8 mouse cellular contexts compared by ENCODE assay signal in genomic region chrX:152918212-152918611, GRCm38 (mm10).
DNase-seq lines count a peak whose midpoint lies in the region; ATAC-seq lines count a peak whose summit lies in the region.

No protein-coding gene starts in this region.

- no peak overlapping the region for H3K9ac ChIP-seq in forebrain, embryonic 11.5 days (ENCODE audit: low read length)
- H3K9ac ChIP-seq in forebrain, embryonic 15.5 days (replicated peaks) = no peak overlapping the region
- H3K9ac ChIP-seq in midbrain, embryonic 14.5 days (replicated peaks; ENCODE audit: low read length) = no peak overlapping the region

- intact Hi-C loops in heart, postnatal 36 days (cut with DNase I) = no loop called here

- no peak overlapping the region for H3K4me2 ChIP-seq in forebrain, embryonic 11.5 days (ENCODE audit: low read depth, low read length, severe bottlenecking)
- H3K4me2 ChIP-seq in forebrain, embryonic 15.5 days (replicated peaks) = no peak overlapping the region
- no peak overlapping the region for H3K4me2 ChIP-seq in midbrain, embryonic 14.5 days (ENCODE audit: low read length)

- ATAC-seq in forebrain, embryonic 11.5 days (replicated peaks; ENCODE audit: low FRiP score) = no peak
- no peak; the same call in 1 of the 2 replicates for ATAC-seq in forebrain, embryonic 15.5 days (replicated peaks)
- no peak for ATAC-seq in midbrain, embryonic 14.5 days (ENCODE audit: low FRiP score, low TSS enrichment)

- no peaks in the 10 kb centered on the region for H3K27me3 ChIP-seq in forebrain, embryonic 11.5 days (ENCODE audit: control insufficient read depth, insufficient read depth, low read length)
- H3K27me3 ChIP-seq in forebrain, embryonic 15.5 days = no peaks in the 10 kb centered on the region
- H3K27me3 ChIP-seq in embryonic facial prominence, embryonic 10.5 days (replicated peaks; ENCODE audit: low read depth, poor library complexity, severe bottlenecking) = 0 out of 2 replicates have a peak, but pooled peaks cover 3% of the 10 kb centered on the region
- H3K27me3 ChIP-seq in midbrain, embryonic 14.5 days (ENCODE audit: control insufficient read depth, insufficient read depth, low read length) = no peaks in the 10 kb centered on the region
- H3K27me3 ChIP-seq in splenic B cell, adult 2 months (ENCODE audit: control insufficient read depth, insufficient read depth, low read length, poor library complexity, severe bottlenecking) = no peaks in the 10 kb centered on the region

- no peaks in the 10 kb centered on the region for H3K4me1 ChIP-seq in forebrain, embryonic 11.5 days (replicated peaks; ENCODE audit: control insufficient read depth, insufficient read depth, low read length)
- H3K4me1 ChIP-seq in forebrain, embryonic 15.5 days = no peaks in the 10 kb centered on the region
- no peaks in the 10 kb centered on the region for H3K4me1 ChIP-seq in embryonic facial prominence, embryonic 10.5 days
- H3K4me1 ChIP-seq in midbrain, embryonic 14.5 days (ENCODE audit: control insufficient read depth, insufficient read depth, low read length) = no peaks in the 10 kb centered on the region

- H3K9me3 ChIP-seq in forebrain, embryonic 11.5 days (ENCODE audit: control insufficient read depth, low read length) = no peaks in the 10 kb centered on the region
- H3K9me3 ChIP-seq in forebrain, embryonic 15.5 days = no peaks in the 10 kb centered on the region
- H3K9me3 ChIP-seq in embryonic facial prominence, embryonic 10.5 days = no peaks in the 10 kb centered on the region
- H3K9me3 ChIP-seq in midbrain, embryonic 14.5 days (ENCODE audit: control insufficient read depth, low read length) = no peaks in the 10 kb centered on the region

- no peaks in the 10 kb centered on the region for H3K36me3 ChIP-seq in forebrain, embryonic 11.5 days (ENCODE audit: control insufficient read depth, insufficient read depth, low read length)
- H3K36me3 ChIP-seq in forebrain, embryonic 15.5 days = no peaks in the 10 kb centered on the region
- H3K36me3 ChIP-seq in embryonic facial prominence, embryonic 10.5 days (replicated peaks) = no peaks in the 10 kb centered on the region
- H3K36me3 ChIP-seq in midbrain, embryonic 14.5 days (ENCODE audit: control insufficient read depth, insufficient read depth, low read length) = no peaks in the 10 kb centered on the region
- H3K36me3 ChIP-seq in splenic B cell, adult 2 months (ENCODE audit: control insufficient read depth, insufficient read depth, low read length, poor library complexity, severe bottlenecking) = no peaks in the 10 kb centered on the region

- H3K27ac ChIP-seq in forebrain, embryonic 11.5 days (ENCODE audit: low read depth, low read length) = no peak overlapping the region
- H3K27ac ChIP-seq in forebrain, embryonic 15.5 days (replicated peaks) = no peak overlapping the region
- H3K27ac ChIP-seq in embryonic facial prominence, embryonic 10.5 days (replicated peaks) = no peak overlapping the region
- no peak overlapping the region for H3K27ac ChIP-seq in midbrain, embryonic 14.5 days (replicated peaks; ENCODE audit: low read depth, low read length)

- DNase-seq in forebrain, embryonic 11.5 days (ENCODE audit: low spot score) = peak; percentile 80
- DNase-seq in adrenal gland, postnatal 14 days = peak; percentile 75
- peak; percentile 77 for DNase-seq in embryonic facial prominence, embryonic 10.5 days (ENCODE audit: low spot score)
- peak; percentile 45 to 63 for DNase-seq in heart, postnatal 36 days
- DNase-seq in left cerebral cortex, adult 8-10 months (ENCODE audit: low spot score in 2 of 2) = peak; percentile 37 to 70
- DNase-seq in midbrain, embryonic 14.5 days = peak; percentile 80
- DNase-seq in splenic B cell, adult 2 months (ENCODE audit: low read depth, low spot score) = peak; percentile 43

- WGBS in forebrain, embryonic 11.5 days = 53% methylated on average over 1 of the region's 1 CpGs
- WGBS in forebrain, embryonic 15.5 days = 53% methylated on average over 1 of the region's 1 CpGs
- 66% methylated on average over 1 of the region's 1 CpGs for WGBS in embryonic facial prominence, embryonic 10.5 days
- WGBS in midbrain, embryonic 14.5 days = 29% methylated on average over 1 of the region's 1 CpGs

- no peak overlapping the region for H3K4me3 ChIP-seq in forebrain, embryonic 11.5 days (ENCODE audit: low read depth, low read length)
- H3K4me3 ChIP-seq in forebrain, embryonic 15.5 days = no peak overlapping the region
- no peak overlapping the region for H3K4me3 ChIP-seq in embryonic facial prominence, embryonic 10.5 days
- no peak overlapping the region for H3K4me3 ChIP-seq in midbrain, embryonic 14.5 days (replicated peaks; ENCODE audit: low read depth, low read length)
